In genomic region chr7:127278311-127278710, GRCm38 (mm10) we compare ENCODE assay signal across 8 mouse cellular contexts. TPM values are rescaled to one million over a fixed set of nuclear protein-coding genes. Genes with fewer than 3 reads are reported as not detected.
DNase-seq lines count a peak whose midpoint lies in the region; ATAC-seq and TF ChIP-seq lines count a peak whose summit lies in the region.

No protein-coding gene starts in this region.

- no peak overlapping the region for H3K27ac ChIP-seq in forebrain, embryonic 11.5 days (ENCODE audit: low read depth, low read length)
- no peak overlapping the region for H3K27ac ChIP-seq in forebrain, embryonic 13.5 days
- H3K27ac ChIP-seq in intestine, embryonic 16.5 days (ENCODE audit: low read length): 0 out of 2 replicates have a peak overlapping the region, but pooled peaks have one; percentile 0
- no peak overlapping the region for H3K27ac ChIP-seq in lung, postnatal 0 days (ENCODE audit: low read length)

- peak; percentile 80 for TF ChIP-seq CTCF in lung, postnatal 0 days (IDR thresholded peaks at IDR 0.05)

- H3K4me1 ChIP-seq in forebrain, embryonic 11.5 days (replicated peaks; ENCODE audit: control insufficient read depth, insufficient read depth, low read length): no peaks in the 10 kb centered on the region
- H3K4me1 ChIP-seq in forebrain, embryonic 13.5 days: peaks cover 5% of the 10 kb centered on the region; the same call in 1 of the 2 replicates
- peaks cover 28% of the 10 kb centered on the region for H3K4me1 ChIP-seq in intestine, embryonic 16.5 days (ENCODE audit: control insufficient read depth, insufficient read depth, low read length)
- no peaks in the 10 kb centered on the region; the same call in 1 of the 2 replicates for H3K4me1 ChIP-seq in lung, postnatal 0 days (ENCODE audit: insufficient read depth, low read depth, low read length)

- H3K27me3 ChIP-seq in forebrain, embryonic 11.5 days (ENCODE audit: control insufficient read depth, insufficient read depth, low read length): no peaks in the 10 kb centered on the region
- H3K27me3 ChIP-seq in forebrain, embryonic 13.5 days: no peaks in the 10 kb centered on the region
- H3K27me3 ChIP-seq in intestine, embryonic 16.5 days (replicated peaks; ENCODE audit: control insufficient read depth, insufficient read depth, low read length): no peaks in the 10 kb centered on the region
- no peaks in the 10 kb centered on the region for H3K27me3 ChIP-seq in lung, postnatal 0 days (replicated peaks; ENCODE audit: insufficient read depth, low read length)

- DNase-seq in forebrain, embryonic 11.5 days (ENCODE audit: low spot score): peak; percentile 71
- peak; percentile 81 for DNase-seq in 416B (ENCODE audit: low read depth)
- DNase-seq in adrenal gland, postnatal 25 days: peak; percentile 39
- DNase-seq in lung, postnatal 0 days (ENCODE audit: low spot score): peak; percentile 81
- peak; percentile 55 to 67 for DNase-seq in thymus, adult 18-20 months
- DNase-seq in cerebellum, adult 18-20 months: no peak

- H3K36me3 ChIP-seq in forebrain, embryonic 11.5 days (ENCODE audit: control insufficient read depth, insufficient read depth, low read length): no peaks in the 10 kb centered on the region
- no peaks in the 10 kb centered on the region for H3K36me3 ChIP-seq in forebrain, embryonic 13.5 days (ENCODE audit: poor library complexity, severe bottlenecking)
- no peaks in the 10 kb centered on the region for H3K36me3 ChIP-seq in intestine, embryonic 16.5 days (ENCODE audit: control insufficient read depth, insufficient read depth, low read length)
- H3K36me3 ChIP-seq in lung, postnatal 0 days (ENCODE audit: insufficient read depth, low read length): no peaks in the 10 kb centered on the region

- ATAC-seq in forebrain, embryonic 11.5 days (replicated peaks; ENCODE audit: low FRiP score): no peak
- no peak for ATAC-seq in forebrain, embryonic 13.5 days
- ATAC-seq in intestine, embryonic 16.5 days: peak; percentile 26
- ATAC-seq in lung, postnatal 0 days: peak; percentile 33

- no peak overlapping the region for H3K4me3 ChIP-seq in forebrain, embryonic 11.5 days (ENCODE audit: low read depth, low read length)
- H3K4me3 ChIP-seq in forebrain, embryonic 13.5 days: no peak overlapping the region
- H3K4me3 ChIP-seq in intestine, embryonic 16.5 days (ENCODE audit: low read length): no peak overlapping the region
- no peak overlapping the region for H3K4me3 ChIP-seq in lung, postnatal 0 days (ENCODE audit: low read depth, low read length)

- no peak for TF ChIP-seq EP300 in lung, postnatal 0 days (IDR thresholded peaks at IDR 0.05)

- no peak overlapping the region for H3K9ac ChIP-seq in forebrain, embryonic 11.5 days (ENCODE audit: low read length)
- no peak overlapping the region; the same call in 1 of the 2 replicates for H3K9ac ChIP-seq in forebrain, embryonic 13.5 days
- peak overlapping the region; percentile 54 for H3K9ac ChIP-seq in intestine, embryonic 16.5 days (ENCODE audit: low read depth, low read length)
- H3K9ac ChIP-seq in lung, postnatal 0 days (replicated peaks; ENCODE audit: low read depth): no peak overlapping the region

- WGBS in forebrain, embryonic 11.5 days: 24% methylated on average over 8 of the region's 8 CpGs
- 18% methylated on average over 8 of the region's 8 CpGs for WGBS in forebrain, embryonic 13.5 days
- WGBS in intestine, embryonic 16.5 days: 24% methylated on average over 8 of the region's 8 CpGs
- 22% methylated on average over 8 of the region's 8 CpGs for WGBS in lung, postnatal 0 days

- H3K4me2 ChIP-seq in forebrain, embryonic 11.5 days (ENCODE audit: low read depth, low read length, severe bottlenecking): no peak overlapping the region
- no peak overlapping the region for H3K4me2 ChIP-seq in forebrain, embryonic 13.5 days
- H3K4me2 ChIP-seq in intestine, embryonic 16.5 days (ENCODE audit: low read depth, low read length): no peak overlapping the region
- no peak overlapping the region for H3K4me2 ChIP-seq in lung, postnatal 0 days (replicated peaks; ENCODE audit: low read depth, low read length)

- H3K9me3 ChIP-seq in forebrain, embryonic 11.5 days (ENCODE audit: control insufficient read depth, low read length): no peaks in the 10 kb centered on the region
- H3K9me3 ChIP-seq in forebrain, embryonic 13.5 days (replicated peaks): no peaks in the 10 kb centered on the region
- no peaks in the 10 kb centered on the region for H3K9me3 ChIP-seq in intestine, embryonic 16.5 days (ENCODE audit: control insufficient read depth, low read length)
- H3K9me3 ChIP-seq in lung, postnatal 0 days (ENCODE audit: low read length): no peaks in the 10 kb centered on the region

RNA-seq across cellular contexts. Expression of gene Sephs2, which starts 4.5 kb away (rescaled TPM):
- 86.2 and 87.0 TPM in 2 replicates for polyA plus RNA-seq in forebrain, embryonic 11.5 days (2014; fragmentation: Nextera tagmentation; extraction: Ambion mirVana)
- polyA plus RNA-seq in forebrain, embryonic 13.5 days (2015; fragmentation: Nextera tagmentation; extraction: Ambion mirVana): 51.1 and 53.2 TPM in 2 replicates
- 114 and 117 TPM in 2 replicates for total RNA-seq in adrenal gland, postnatal 25 days (2021)
- 187 and 224 TPM in 2 replicates for polyA plus RNA-seq in intestine, embryonic 16.5 days (2015; fragmentation: Nextera tagmentation; extraction: Ambion mirVana)
- 59.4 and 66.9 TPM in 2 replicates for polyA plus RNA-seq in lung, postnatal 0 days (2015; fragmentation: Nextera tagmentation; extraction: Ambion mirVana)

RNA-seq across cellular contexts. Expression of gene Itgal, which starts 17.7 kb away (rescaled TPM):
- polyA plus RNA-seq in forebrain, embryonic 11.5 days (2014; fragmentation: Nextera tagmentation; extraction: Ambion mirVana): 0.21 and 0.29 TPM in 2 replicates
- polyA plus RNA-seq in forebrain, embryonic 13.5 days (2015; fragmentation: Nextera tagmentation; extraction: Ambion mirVana): 0.19 and 0.26 TPM in 2 replicates
- total RNA-seq in adrenal gland, postnatal 25 days (2021): 0.57 and 1.0 TPM in 2 replicates
- 2.4 and 2.8 TPM in 2 replicates for polyA plus RNA-seq in intestine, embryonic 16.5 days (2015; fragmentation: Nextera tagmentation; extraction: Ambion mirVana)
- 3.7 and 3.8 TPM in 2 replicates for polyA plus RNA-seq in lung, postnatal 0 days (2015; fragmentation: Nextera tagmentation; extraction: Ambion mirVana)

RNA-seq across cellular contexts. Expression of gene Dctpp1, which starts 17.8 kb away (rescaled TPM):
- polyA plus RNA-seq in forebrain, embryonic 11.5 days (2014; fragmentation: Nextera tagmentation; extraction: Ambion mirVana): 265 and 279 TPM in 2 replicates
- polyA plus RNA-seq in forebrain, embryonic 13.5 days (2015; fragmentation: Nextera tagmentation; extraction: Ambion mirVana): 224 and 229 TPM in 2 replicates
- total RNA-seq in adrenal gland, postnatal 25 days (2021): 39.8 and 50.7 TPM in 2 replicates
- polyA plus RNA-seq in intestine, embryonic 16.5 days (2015; fragmentation: Nextera tagmentation; extraction: Ambion mirVana): 176 and 195 TPM in 2 replicates
- 35.7 and 36.4 TPM in 2 replicates for polyA plus RNA-seq in lung, postnatal 0 days (2015; fragmentation: Nextera tagmentation; extraction: Ambion mirVana)

RNA-seq across cellular contexts. Expression of gene Zfp771, which starts 34.2 kb away (rescaled TPM):
- polyA plus RNA-seq in forebrain, embryonic 11.5 days (2014; fragmentation: Nextera tagmentation; extraction: Ambion mirVana): 53.8 and 62.5 TPM in 2 replicates
- polyA plus RNA-seq in forebrain, embryonic 13.5 days (2015; fragmentation: Nextera tagmentation; extraction: Ambion mirVana): 53.9 and 54.2 TPM in 2 replicates
- 26.9 and 36.0 TPM in 2 replicates for total RNA-seq in adrenal gland, postnatal 25 days (2021)
- polyA plus RNA-seq in intestine, embryonic 16.5 days (2015; fragmentation: Nextera tagmentation; extraction: Ambion mirVana): 34.2 and 37.8 TPM in 2 replicates
- polyA plus RNA-seq in lung, postnatal 0 days (2015; fragmentation: Nextera tagmentation; extraction: Ambion mirVana): 34.9 and 36.9 TPM in 2 replicates

RNA-seq across cellular contexts. Expression of gene Sept1, which starts 45.4 kb away (rescaled TPM):
- 32.8 and 36.6 TPM in 2 replicates for polyA plus RNA-seq in forebrain, embryonic 11.5 days (2014; fragmentation: Nextera tagmentation; extraction: Ambion mirVana)
- 31.8 and 33.4 TPM in 2 replicates for polyA plus RNA-seq in forebrain, embryonic 13.5 days (2015; fragmentation: Nextera tagmentation; extraction: Ambion mirVana)
- 8.3 and 12.9 TPM in 2 replicates for total RNA-seq in adrenal gland, postnatal 25 days (2021)
- 15.4 and 16.3 TPM in 2 replicates for polyA plus RNA-seq in intestine, embryonic 16.5 days (2015; fragmentation: Nextera tagmentation; extraction: Ambion mirVana)
- polyA plus RNA-seq in lung, postnatal 0 days (2015; fragmentation: Nextera tagmentation; extraction: Ambion mirVana): 13.0 TPM in 2 replicates

Comparison
In these comparisons a context has a peak if more than half of its experiments do, and no peak if none do; other contexts are left out.
1. ATAC-seq: peak in intestine, embryonic 16.5 days (single experiment) and lung, postnatal 0 days (single experiment); none in forebrain, embryonic 11.5 days (single experiment) and forebrain, embryonic 13.5 days (single experiment).
2. DNase-seq: peak in forebrain, embryonic 11.5 days (single experiment), 416B (single experiment), adrenal gland, postnatal 25 days (single experiment), lung, postnatal 0 days (single experiment) and thymus, adult 18-20 months (2 of 2); none in cerebellum, adult 18-20 months (0 of 2).